Mouse (Mus musculus) ES-Bruce4 (cell line): ENCODE data around the gene Rarres2. TPM values are rescaled to one million over a fixed set of nuclear protein-coding genes. Genes with fewer than 3 reads are reported as not detected.
A peak's percentile ranks its signal among the peaks of the same experiment; 100 is the strongest.

Experiments
- H3K27ac ChIP-seq: 2 replicates; pipeline ENCODE4 v1.5.1; 2012; ENCODE audit warnings: low read length, inconsistent platforms; ENCODE audit not compliant: insufficient read depth
- H3K27me3 ChIP-seq: 2 replicates; pipeline ENCODE4 v1.6.1; 2012; ENCODE audit warnings: mild to moderate bottlenecking, low read length, inconsistent platforms; ENCODE audit not compliant: control insufficient read depth, poor library complexity, insufficient read depth, severe bottlenecking
- H3K36me3 ChIP-seq: 2 replicates; pipeline ENCODE4 v1.6.1; 2012; ENCODE audit warnings: inconsistent platforms, mild to moderate bottlenecking, low read length, moderate library complexity; ENCODE audit not compliant: control insufficient read depth, poor library complexity, insufficient read depth, severe bottlenecking
- H3K4me1 ChIP-seq: one replicate; pipeline ENCODE4 v1.8.1; 2011; ENCODE audit warnings: low read length; ENCODE audit not compliant: control insufficient read depth, insufficient read depth
- H3K4me3 ChIP-seq: 2 replicates; pipeline ENCODE4 v1.5.1; 2011; ENCODE audit warnings: low read depth, mild to moderate bottlenecking, low read length
- H3K9ac ChIP-seq: 2 replicates; pipeline ENCODE4 v1.6.1; 2012; ENCODE audit warnings: low read depth, mild to moderate bottlenecking, inconsistent platforms; ENCODE audit not compliant: poor library complexity, severe bottlenecking
- H3K9me3 ChIP-seq: replicated peaks from 2 replicates; pipeline ENCODE4 v1.6.1; 2012; ENCODE audit warnings: mild to moderate bottlenecking, low read length, inconsistent platforms; ENCODE audit not compliant: control insufficient read depth, poor library complexity, insufficient read depth, severe bottlenecking
- CTCF ChIP-seq: IDR thresholded peaks from one replicate; pipeline ENCODE4 v1.8.1; 2011; ENCODE audit warnings: low read depth, low read length
- EP300 ChIP-seq: IDR thresholded peaks from 2 replicates; pipeline ENCODE4 v1.6.1; 2011; ENCODE audit warnings: low read depth, low read length; ENCODE audit not compliant: insufficient read depth
- POLR2A ChIP-seq: IDR thresholded peaks from one replicate; pipeline ENCODE4 v1.8.1; 2011; ENCODE audit warnings: low read length; ENCODE audit not compliant: insufficient read depth
- polyA plus RNA-seq: library from polyadenylated mRNA; stranded (reverse); fragments of >200 nt; gene quantifications from 2 replicates; pipeline ENCODE4 v1.2.4, GENCODE M21; 2011; ENCODE audit warnings: low read depth; ENCODE audit not compliant: missing spikeins, insufficient read depth, insufficient read length

The Rarres2 gene
- polyA plus RNA-seq, 1 experiment: 0.90 TPM

DNA sequence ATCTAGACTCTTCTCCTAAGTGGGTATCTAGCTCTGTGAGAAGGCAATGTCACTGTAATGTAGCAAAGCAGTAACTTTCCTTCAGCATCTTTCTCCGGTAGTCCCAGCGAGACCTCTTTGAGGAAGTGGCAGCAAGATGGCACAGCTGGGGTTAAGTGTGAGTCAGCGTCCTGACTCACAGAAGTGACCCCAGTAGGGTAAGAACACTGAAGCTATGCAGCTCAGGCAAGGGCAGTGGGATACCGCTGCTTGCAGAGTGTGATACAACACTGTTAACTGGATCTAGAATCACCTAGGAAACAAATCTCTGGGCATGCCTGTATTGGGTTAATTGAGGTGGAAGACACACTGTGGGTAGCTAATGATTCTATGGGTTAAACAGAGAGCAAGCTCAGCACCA, 36.5 kb downstream of the Rarres2 start:
- no peak overlapping the region for H3K4me3 ChIP-seq
- H3K27ac ChIP-seq: no peak overlapping the region
- no peaks in the 10 kb centered on the region for H3K9me3 ChIP-seq
- TF ChIP-seq EP300 (no peak), POLR2A (no peak), CTCF (no peak)
- H3K36me3 ChIP-seq: no peaks in the 10 kb centered on the region
- H3K27me3 ChIP-seq: no peaks in the 10 kb centered on the region
- H3K9ac ChIP-seq: no peak overlapping the region
- peaks cover 2% of the 10 kb centered on the region for H3K4me1 ChIP-seq

DNA sequence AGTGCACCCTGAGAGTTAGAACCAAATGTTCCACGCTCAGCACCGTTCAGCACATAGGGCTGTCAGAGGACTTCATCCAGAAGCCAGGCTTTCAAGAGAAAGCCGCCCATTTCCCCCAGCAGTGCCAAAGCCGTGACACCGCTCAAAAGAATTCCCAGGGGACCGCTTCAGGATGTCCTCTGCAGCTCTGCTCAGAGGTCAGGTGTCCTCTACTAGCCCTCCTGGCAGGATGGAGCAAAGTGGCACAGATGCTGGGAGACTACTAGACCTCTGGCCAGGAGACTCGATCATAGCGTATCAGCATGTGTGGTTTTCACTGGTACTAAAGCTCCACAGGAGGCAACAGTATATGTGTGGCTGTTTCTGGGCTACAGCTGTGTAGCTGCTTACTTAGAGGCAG, 37.7 kb downstream of the Rarres2 start:
- H3K27ac ChIP-seq: no peak overlapping the region
- H3K27me3 ChIP-seq: no peaks in the 10 kb centered on the region
- no peak for TF ChIP-seq CTCF
- no peak for TF ChIP-seq EP300
- TF ChIP-seq POLR2A: no peak
- no peaks in the 10 kb centered on the region for H3K9me3 ChIP-seq
- H3K4me3 ChIP-seq: no peak overlapping the region
- no peak overlapping the region for H3K9ac ChIP-seq
- H3K36me3 ChIP-seq: no peaks in the 10 kb centered on the region
- peaks cover 2% of the 10 kb centered on the region for H3K4me1 ChIP-seq

DNA sequence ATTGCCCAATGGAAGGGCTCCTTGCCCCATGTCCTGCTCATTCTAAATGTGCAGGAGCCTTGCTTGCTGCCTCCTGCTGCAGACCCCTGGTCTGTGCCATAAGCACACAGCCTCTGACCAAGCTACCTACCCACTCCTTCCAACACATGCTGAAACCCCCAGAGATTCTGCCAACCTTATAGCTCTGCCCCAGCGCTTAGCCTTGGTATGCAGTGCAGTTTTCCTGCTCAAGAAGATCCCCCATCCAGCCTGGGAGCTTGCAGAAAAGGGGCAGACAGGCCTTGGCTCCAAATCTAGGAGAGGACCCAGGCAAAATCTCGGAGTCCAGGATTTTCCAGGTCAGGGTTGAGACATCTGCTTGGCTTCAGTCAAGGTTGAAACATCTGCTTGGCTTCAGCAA, 39.1 kb downstream of the Rarres2 start:
- TF ChIP-seq POLR2A: no peak
- no peak for TF ChIP-seq EP300
- no peak for TF ChIP-seq CTCF
- Histone ChIP-seq H3K4me1 (peaks cover 2% of the 10 kb centered on the region), H3K27me3 (no peaks in the 10 kb centered on the region), H3K9me3 (no peaks in the 10 kb centered on the region), H3K9ac (no peak overlapping the region), H3K4me3 (no peak overlapping the region), H3K36me3 (no peaks in the 10 kb centered on the region), H3K27ac (no peak overlapping the region)

DNA sequence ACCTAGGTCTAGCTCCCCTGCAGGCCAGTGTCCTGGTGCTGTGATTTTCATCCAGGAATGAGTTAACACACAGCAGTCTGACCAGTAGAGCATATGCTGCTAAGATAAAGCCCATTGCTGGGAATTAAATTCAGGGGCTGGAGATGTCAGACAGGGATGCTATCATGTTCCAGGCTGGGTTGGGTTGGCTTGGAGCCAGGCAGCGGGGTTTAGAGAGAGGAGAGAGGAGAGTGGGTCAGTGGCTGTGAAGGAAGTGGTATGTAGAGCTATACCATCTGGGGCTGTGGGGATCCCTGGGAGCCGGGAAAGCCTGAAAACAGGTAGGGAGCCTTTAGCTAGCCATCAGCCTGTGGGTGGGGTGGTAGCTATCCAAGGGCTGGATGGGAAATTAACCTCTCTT, 41.7 kb downstream of the Rarres2 start:
- no peak overlapping the region for H3K27ac ChIP-seq
- no peak for TF ChIP-seq EP300
- no peak for TF ChIP-seq CTCF
- no peak for TF ChIP-seq POLR2A
- H3K36me3 ChIP-seq: no peaks in the 10 kb centered on the region

DNA sequence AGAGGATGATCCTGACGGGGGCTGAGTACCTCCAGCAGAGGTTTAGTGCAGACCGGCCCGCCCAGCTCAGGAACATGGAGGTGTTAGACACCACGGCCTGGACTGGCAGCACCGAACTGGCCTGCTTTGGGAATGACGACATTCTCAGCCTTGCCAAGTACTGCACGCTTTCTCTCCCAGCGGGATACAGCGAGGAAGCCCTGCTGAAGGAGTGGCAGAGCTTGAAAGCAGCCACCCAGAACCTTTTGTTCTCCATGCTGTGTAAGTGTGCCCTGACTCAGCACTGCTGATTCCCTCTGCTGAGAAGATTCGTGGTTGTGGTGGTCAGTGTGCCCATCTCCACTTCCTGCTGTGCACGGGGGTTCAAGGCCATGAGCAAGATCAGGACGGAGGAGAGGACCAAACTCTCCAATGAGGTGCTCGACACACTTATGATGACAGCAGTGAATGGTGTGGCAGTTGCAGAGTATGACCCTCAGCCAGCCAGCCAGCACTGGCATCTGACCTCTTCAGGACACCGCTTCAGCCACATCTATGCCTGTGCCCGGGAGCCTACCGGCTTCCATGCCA, 42.6 kb downstream of the Rarres2 start:
- Histone ChIP-seq H3K9me3 (no peaks in the 10 kb centered on the region), H3K27ac (no peak overlapping the region), H3K27me3 (no peaks in the 10 kb centered on the region), H3K4me3 (no peak overlapping the region), H3K9ac (no peak overlapping the region), H3K4me1 (no peaks in the 10 kb centered on the region), H3K36me3 (no peaks in the 10 kb centered on the region)
- no peak for TF ChIP-seq EP300
- no peak for TF ChIP-seq CTCF
- TF ChIP-seq POLR2A: no peak

More for the DNA sequence above, 41.7 kb downstream of the Rarres2 start:
- Histone ChIP-seq H3K4me3 (no peak overlapping the region), H3K9me3 (no peaks in the 10 kb centered on the region), H3K27me3 (no peaks in the 10 kb centered on the region), H3K4me1 (no peaks in the 10 kb centered on the region), H3K9ac (no peak overlapping the region)

DNA sequence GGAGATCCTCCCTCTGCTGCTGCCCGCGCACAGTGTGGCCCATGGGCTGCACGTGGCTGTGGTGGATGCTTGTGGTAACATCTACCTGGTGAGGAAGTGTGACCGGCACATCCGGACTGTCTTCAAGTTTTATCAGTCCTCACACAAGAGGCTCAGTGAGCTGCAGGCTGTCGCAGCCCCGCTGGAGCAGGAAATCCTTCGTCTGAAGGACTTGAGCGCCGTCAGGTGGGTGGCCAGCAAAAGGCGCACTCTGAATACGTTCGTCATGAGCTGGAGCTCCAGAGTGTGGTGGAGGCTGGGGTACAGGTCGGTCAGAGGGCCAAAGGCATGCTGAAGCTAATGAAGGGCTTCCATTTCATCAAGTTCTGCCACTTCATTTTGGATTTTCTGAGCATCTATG, 43.3 kb downstream of the Rarres2 start:
- no peak overlapping the region for H3K27ac ChIP-seq
- no peaks in the 10 kb centered on the region for H3K4me1 ChIP-seq
- no peaks in the 10 kb centered on the region for H3K27me3 ChIP-seq
- TF ChIP-seq CTCF (peak; percentile 11), POLR2A (no peak), EP300 (no peak)
- H3K4me3 ChIP-seq: no peak overlapping the region
- H3K9me3 ChIP-seq: no peaks in the 10 kb centered on the region
- no peaks in the 10 kb centered on the region for H3K36me3 ChIP-seq
- H3K9ac ChIP-seq: no peak overlapping the region
